Mouse (Mus musculus) cerebellum, adult (tissue): ENCODE results near the gene Rft1.
"Not testable (repeated sequence)": the region's sequence is repeated elsewhere in the genome, so short reads cannot be mapped to it uniquely, and the experiment has no call there.

Experiments used
- ATAC-seq: cut with Nextera tagmentation; 2 replicates; pipeline ENCODE4 v1.9.2; 2017; ENCODE audit warnings: mild to moderate bottlenecking, moderate library complexity, mixed read lengths; ENCODE audit not compliant: insufficient number of reproducible peaks, low FRiP score, low TSS enrichment

The Rft1 gene

DNA sequence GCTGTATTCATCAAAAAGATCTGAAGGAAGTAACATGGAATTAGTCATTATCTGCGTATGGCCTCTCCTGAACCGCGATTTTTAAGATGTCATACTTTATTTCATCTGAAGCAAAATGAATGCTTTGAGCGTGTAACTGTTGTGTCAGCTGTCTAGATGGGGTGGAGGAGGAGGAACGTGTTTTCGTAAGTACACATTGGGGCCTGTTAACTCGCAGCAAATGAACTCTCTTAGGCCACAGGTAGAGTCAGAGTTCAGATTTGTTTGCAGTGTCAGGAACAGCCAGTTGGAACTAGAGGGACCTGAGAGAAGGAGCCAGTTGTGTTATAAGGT lies 62.8 kb downstream of the Rft1 start:
- ATAC-seq, result no peak

DNA sequence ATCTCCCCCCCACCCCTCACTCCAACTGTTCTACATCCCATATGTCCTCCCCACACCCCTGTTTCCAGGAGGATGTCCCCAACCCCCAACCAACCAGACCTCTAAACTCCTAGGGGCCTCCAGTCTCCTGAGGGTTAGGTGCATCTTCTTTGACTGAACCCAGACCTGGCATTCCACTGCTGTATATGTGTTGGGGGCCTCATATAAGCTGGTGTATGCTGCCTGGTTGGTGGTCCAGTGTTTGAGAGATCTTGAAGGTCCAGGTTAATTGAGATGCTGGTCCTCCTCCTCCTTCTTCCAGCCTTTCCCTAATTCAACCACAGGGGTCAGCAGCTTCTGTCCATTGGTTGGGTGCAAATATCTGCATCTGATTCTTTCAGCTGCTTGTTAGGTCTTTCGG lies 64.5 kb downstream of the Rft1 start:
- not testable (repeated sequence) for ATAC-seq

DNA sequence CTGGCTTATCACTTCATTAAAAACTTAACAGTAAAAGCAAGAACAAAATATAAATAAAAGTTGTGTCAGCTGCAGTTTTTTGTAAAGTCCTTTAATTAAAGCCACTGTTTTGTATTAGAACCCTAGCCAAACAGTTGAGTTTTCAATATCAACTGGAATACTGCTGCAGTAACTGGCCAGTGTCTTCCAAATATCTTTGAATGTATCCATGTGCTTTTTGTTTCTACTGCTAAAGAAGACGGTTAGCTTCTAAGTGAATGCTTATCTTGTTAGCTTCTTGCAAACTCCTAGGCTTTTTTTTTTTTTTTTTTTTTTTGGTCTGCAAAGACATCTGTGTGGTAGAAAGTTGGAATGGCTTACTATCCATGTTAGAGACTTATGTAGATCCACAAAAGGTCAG lies 65.4 kb downstream of the Rft1 start:
- ATAC-seq, result no peak

DNA sequence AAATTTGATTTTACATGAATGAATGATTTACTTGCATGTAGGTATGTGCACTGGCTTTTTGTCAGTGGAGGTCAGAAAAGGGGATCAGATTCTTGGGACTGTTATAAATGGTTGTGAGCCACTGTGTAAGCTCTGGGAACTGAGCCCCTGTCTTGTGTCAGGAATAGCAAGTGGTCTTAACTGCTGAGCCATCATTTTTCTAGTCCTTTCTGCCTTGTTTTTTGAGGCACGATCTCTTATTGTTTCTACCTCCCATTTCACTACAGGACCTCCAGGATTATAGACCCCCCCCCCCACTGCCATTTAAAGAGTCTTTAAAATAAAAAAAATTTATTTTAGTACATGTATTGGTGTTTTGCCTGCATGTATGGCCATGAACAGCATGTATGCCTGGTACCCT lies 67.7 kb downstream of the Rft1 start:
- ATAC-seq, result no peak

DNA sequence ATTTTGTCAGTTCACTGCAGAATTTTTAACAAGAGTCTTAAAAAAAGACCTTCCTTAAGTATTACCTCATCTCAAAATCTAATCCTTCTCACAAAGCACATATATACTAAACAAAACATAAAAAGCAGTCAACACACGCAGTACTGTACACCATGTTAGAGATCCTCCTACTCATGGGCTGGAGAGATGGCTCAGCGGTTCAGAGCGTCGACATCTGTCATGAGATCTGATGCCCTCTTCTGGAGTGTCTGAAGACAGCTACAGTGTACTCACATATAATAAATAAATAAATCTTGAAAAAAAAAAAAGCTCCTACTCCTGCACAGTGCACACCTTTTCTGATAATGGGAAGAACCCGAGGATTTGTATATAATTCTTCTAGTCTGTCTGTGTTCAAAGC lies 68.2 kb downstream of the Rft1 start:
- ATAC-seq, result no peak

DNA sequence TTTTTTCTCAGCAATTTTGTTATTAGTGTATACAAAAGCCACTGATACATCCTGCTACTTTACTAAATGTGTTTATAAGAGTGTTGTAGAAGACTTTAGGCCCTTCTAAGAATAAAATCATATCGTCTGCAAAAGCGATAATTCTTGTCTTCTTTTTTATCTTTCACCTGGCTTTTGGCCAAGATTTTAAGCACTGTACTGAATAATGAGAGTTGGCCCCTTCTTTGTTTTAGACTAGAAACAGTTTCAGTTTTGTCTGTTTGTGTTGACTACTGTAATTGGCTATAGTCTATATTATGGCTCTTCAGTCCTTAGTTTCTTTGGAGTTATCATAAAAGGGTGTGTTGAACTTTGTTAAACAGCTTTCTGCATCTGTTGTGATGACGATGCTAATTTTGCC lies 77.7 kb downstream of the Rft1 start:
- no peak for ATAC-seq

DNA sequence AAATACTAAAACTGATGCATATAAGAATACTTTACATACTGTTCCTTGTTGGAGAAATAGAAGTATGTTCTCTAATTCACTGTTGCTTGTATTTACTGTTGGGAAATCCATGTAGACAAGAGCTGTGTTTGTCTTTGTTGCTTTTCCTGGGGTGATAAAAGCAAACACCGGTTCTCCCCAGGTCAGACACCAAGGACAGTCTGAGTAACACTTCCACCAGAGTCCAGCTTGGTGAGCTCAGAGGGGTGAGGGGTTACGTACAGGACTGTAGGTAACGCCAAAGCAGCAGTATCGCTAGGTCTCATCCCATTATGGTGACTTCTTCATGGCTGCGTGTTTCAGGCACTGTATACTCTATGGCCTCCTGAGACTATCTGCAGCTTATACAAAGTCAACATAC lies 80.5 kb downstream of the Rft1 start:
- no peak for ATAC-seq

DNA sequence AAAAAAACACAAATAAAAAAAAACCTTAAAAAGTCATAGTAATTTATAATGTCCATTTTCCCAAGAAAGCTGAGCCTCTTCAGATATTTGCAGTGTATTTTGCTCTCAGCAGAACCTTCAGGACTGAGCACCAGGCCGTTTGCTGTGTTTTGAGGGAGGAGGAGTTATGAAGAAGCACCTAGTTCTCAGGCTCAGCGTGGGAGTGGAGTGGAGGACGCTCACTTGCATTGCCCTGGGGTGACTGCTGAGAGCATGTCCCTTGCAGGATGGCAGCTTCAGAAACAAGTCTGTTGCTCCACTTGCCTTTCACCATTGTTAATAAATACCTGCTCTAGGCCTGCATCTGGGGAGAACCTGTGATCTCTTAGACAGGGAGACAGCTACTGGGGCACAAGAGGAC lies 81.7 kb downstream of the Rft1 start:
- no peak for ATAC-seq

DNA sequence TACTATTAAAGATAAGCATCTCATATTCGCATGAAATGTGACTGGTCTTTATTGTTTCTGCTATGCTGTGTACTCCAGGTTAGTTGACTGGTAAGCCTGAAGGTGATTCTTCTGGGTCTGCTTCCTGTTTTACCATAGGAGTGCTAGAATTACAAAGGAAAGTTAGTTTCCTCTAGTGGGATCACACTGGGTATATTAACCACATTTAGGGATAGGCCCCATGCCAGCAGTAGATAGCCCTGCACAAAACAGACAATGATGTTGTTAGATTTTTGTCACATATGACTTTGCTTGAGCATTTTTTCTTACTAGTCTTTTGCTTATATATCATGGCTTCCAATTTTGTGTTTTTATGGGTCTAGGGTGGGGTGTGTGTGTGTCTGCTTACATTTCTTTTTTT lies 82.3 kb downstream of the Rft1 start:
- no peak for ATAC-seq
